Mouse (Mus musculus): ENCODE measurements around the gene St6galnac1. TPM values are rescaled to one million over a fixed set of nuclear protein-coding genes. Genes with fewer than 3 reads are reported as not detected.

The St6galnac1 gene
- polyA plus RNA-seq, 1 experiment from 2014 or later = not detected

- no peaks in the 10 kb centered on the region for H3K27me3 ChIP-seq (ENCODE audit: insufficient read depth, low read length)
- no peak for DNase-seq (ENCODE audit: low spot score)
- WGBS = 74% methylated on average over 5 of the region's 5 CpGs
- no peak for TF ChIP-seq CTCF (IDR thresholded peaks at IDR 0.05; ENCODE audit: low read depth)
- no peaks in the 10 kb centered on the region for H3K36me3 ChIP-seq (ENCODE audit: insufficient read depth, low read length)
- no peak for ATAC-seq (replicated peaks; ENCODE audit: low FRiP score, low read depth)
- no peak overlapping the region for H3K4me3 ChIP-seq (replicated peaks; ENCODE audit: low read depth, low read length)
- no peaks in the 10 kb centered on the region for H3K9me3 ChIP-seq (replicated peaks; ENCODE audit: low read length)
- no peak overlapping the region for H3K4me2 ChIP-seq (ENCODE audit: low read length)
- H3K4me1 ChIP-seq (replicated peaks; ENCODE audit: insufficient read depth, low read length) = no peaks in the 10 kb centered on the region
- H3K9ac ChIP-seq (ENCODE audit: low read depth, low read length) = no peak overlapping the region
- H3K27ac ChIP-seq = no peak overlapping the region
Observed at GRCm38 (mm10) chr11:116799364-116799763, 24.1 kb upstream of the St6galnac1 start.

GRCm38 (mm10) chr11:116784221-116784620 lies 8.9 kb upstream of the St6galnac1 start:
- no peaks in the 10 kb centered on the region for H3K27me3 ChIP-seq (ENCODE audit: insufficient read depth, low read length)
- no peak for DNase-seq (ENCODE audit: low spot score)
- TF ChIP-seq CTCF (IDR thresholded peaks at IDR 0.05; ENCODE audit: low read depth) = no peak
- 86% methylated on average over 10 of the region's 10 CpGs for WGBS
- no peak for ATAC-seq (replicated peaks; ENCODE audit: low FRiP score, low read depth)
- H3K9ac ChIP-seq (ENCODE audit: low read depth, low read length) = no peak overlapping the region
- no peak overlapping the region for H3K4me2 ChIP-seq (ENCODE audit: low read length)
- H3K36me3 ChIP-seq (ENCODE audit: insufficient read depth, low read length) = no peaks in the 10 kb centered on the region
- no peaks in the 10 kb centered on the region for H3K4me1 ChIP-seq (replicated peaks; ENCODE audit: insufficient read depth, low read length)
- H3K9me3 ChIP-seq (replicated peaks; ENCODE audit: low read length) = no peaks in the 10 kb centered on the region
- no peak overlapping the region for H3K4me3 ChIP-seq (replicated peaks; ENCODE audit: low read depth, low read length)
- H3K27ac ChIP-seq = no peak overlapping the region

GRCm38 (mm10) chr11:116782737-116783145 lies 7.4 kb upstream of the St6galnac1 start:
- Histone ChIP-seq H3K27me3 (ENCODE audit: insufficient read depth, low read length) (no peaks in the 10 kb centered on the region), H3K27ac (no peak overlapping the region)
- peak; percentile 36 for DNase-seq (ENCODE audit: low spot score)

GRCm38 (mm10) chr11:116773205-116773604 lies 2.1 kb downstream of the St6galnac1 start:
- no peak overlapping the region for H3K4me3 ChIP-seq (replicated peaks; ENCODE audit: low read depth, low read length)
- H3K9me3 ChIP-seq (replicated peaks; ENCODE audit: low read length) = no peaks in the 10 kb centered on the region
- no peaks in the 10 kb centered on the region for H3K36me3 ChIP-seq (ENCODE audit: insufficient read depth, low read length)
- ATAC-seq (replicated peaks; ENCODE audit: low FRiP score, low read depth) (no peak), DNase-seq (ENCODE audit: low spot score) (no peak)
- WGBS = 46% methylated on average over 2 of the region's 2 CpGs
- H3K4me1 ChIP-seq (replicated peaks; ENCODE audit: insufficient read depth, low read length) = no peaks in the 10 kb centered on the region
- H3K9ac ChIP-seq (ENCODE audit: low read depth, low read length) = no peak overlapping the region
- no peak overlapping the region for H3K27ac ChIP-seq
- TF ChIP-seq CTCF (IDR thresholded peaks at IDR 0.05; ENCODE audit: low read depth) = no peak
- no peaks in the 10 kb centered on the region for H3K27me3 ChIP-seq (ENCODE audit: insufficient read depth, low read length)
- no peak overlapping the region for H3K4me2 ChIP-seq (ENCODE audit: low read length)

More at GRCm38 (mm10) chr11:116782737-116783145, 7.4 kb upstream of the St6galnac1 start:
- Histone ChIP-seq H3K4me2 (ENCODE audit: low read length) (0 out of 2 replicates have a peak overlapping the region, but pooled peaks have one; percentile 3), H3K36me3 (ENCODE audit: insufficient read depth, low read length) (no peaks in the 10 kb centered on the region), H3K9me3 (replicated peaks; ENCODE audit: low read length) (no peaks in the 10 kb centered on the region), H3K9ac (ENCODE audit: low read depth, low read length) (no peak overlapping the region), H3K4me3 (replicated peaks; ENCODE audit: low read depth, low read length) (no peak overlapping the region), H3K4me1 (replicated peaks; ENCODE audit: insufficient read depth, low read length) (no peaks in the 10 kb centered on the region)
- whole genome bisulfite sequencing = 54% methylated on average over 9 of the region's 9 CpGs
- no peak for ATAC-seq (replicated peaks; ENCODE audit: low FRiP score, low read depth)
- 0 out of 2 replicates have a peak, but pooled peaks have one; percentile 15 for TF ChIP-seq CTCF (IDR thresholded peaks at IDR 0.05; ENCODE audit: low read depth)

DNA sequence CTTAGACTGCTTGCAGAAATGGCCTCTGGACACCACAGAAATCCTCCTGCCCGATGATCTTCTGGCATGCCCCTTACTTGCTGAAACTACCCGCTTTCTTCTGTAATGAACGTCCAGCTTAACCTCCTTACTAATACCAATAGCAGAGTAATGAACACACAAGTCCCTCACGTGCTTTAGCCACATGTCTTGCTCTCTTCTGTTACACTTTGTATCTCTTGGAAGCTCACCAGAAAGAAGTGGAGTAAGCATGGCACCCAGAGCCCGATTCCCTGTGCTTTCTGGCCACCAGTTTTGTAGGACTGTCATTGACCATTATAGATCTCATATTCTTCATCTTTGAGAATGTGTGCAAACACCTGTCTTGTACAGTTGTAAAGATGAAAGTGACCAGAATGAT lies 5.4 kb downstream of the St6galnac1 start:
- no peaks in the 10 kb centered on the region for H3K36me3 ChIP-seq (ENCODE audit: insufficient read depth, low read length)
- 90% methylated on average over 5 of the region's 5 CpGs for WGBS
- H3K27ac ChIP-seq = no peak overlapping the region
- no peak for DNase-seq (ENCODE audit: low spot score)
- TF ChIP-seq CTCF (IDR thresholded peaks at IDR 0.05; ENCODE audit: low read depth) = no peak
- no peaks in the 10 kb centered on the region for H3K9me3 ChIP-seq (replicated peaks; ENCODE audit: low read length)
- H3K9ac ChIP-seq (ENCODE audit: low read depth, low read length) = no peak overlapping the region
- no peak overlapping the region for H3K4me3 ChIP-seq (replicated peaks; ENCODE audit: low read depth, low read length)
- ATAC-seq (replicated peaks; ENCODE audit: low FRiP score, low read depth) = no peak
- no peak overlapping the region for H3K4me2 ChIP-seq (ENCODE audit: low read length)
- H3K4me1 ChIP-seq (replicated peaks; ENCODE audit: insufficient read depth, low read length) = no peaks in the 10 kb centered on the region
- no peaks in the 10 kb centered on the region for H3K27me3 ChIP-seq (ENCODE audit: insufficient read depth, low read length)

GRCm38 (mm10) chr11:116764946-116765345 lies 10.4 kb downstream of the St6galnac1 start:
- Histone ChIP-seq H3K36me3 (ENCODE audit: insufficient read depth, low read length) (no peaks in the 10 kb centered on the region), H3K4me1 (replicated peaks; ENCODE audit: insufficient read depth, low read length) (no peaks in the 10 kb centered on the region), H3K4me3 (replicated peaks; ENCODE audit: low read depth, low read length) (no peak overlapping the region), H3K9ac (ENCODE audit: low read depth, low read length) (no peak overlapping the region), H3K4me2 (ENCODE audit: low read length) (no peak overlapping the region), H3K27ac (no peak overlapping the region), H3K27me3 (ENCODE audit: insufficient read depth, low read length) (no peaks in the 10 kb centered on the region), H3K9me3 (replicated peaks; ENCODE audit: low read length) (no peaks in the 10 kb centered on the region)
- ATAC-seq (replicated peaks; ENCODE audit: low FRiP score, low read depth) = no peak
- no peak for TF ChIP-seq CTCF (IDR thresholded peaks at IDR 0.05; ENCODE audit: low read depth)
- no peak for DNase-seq (ENCODE audit: low spot score)
- 93% methylated on average over 2 of the region's 2 CpGs for WGBS

DNA sequence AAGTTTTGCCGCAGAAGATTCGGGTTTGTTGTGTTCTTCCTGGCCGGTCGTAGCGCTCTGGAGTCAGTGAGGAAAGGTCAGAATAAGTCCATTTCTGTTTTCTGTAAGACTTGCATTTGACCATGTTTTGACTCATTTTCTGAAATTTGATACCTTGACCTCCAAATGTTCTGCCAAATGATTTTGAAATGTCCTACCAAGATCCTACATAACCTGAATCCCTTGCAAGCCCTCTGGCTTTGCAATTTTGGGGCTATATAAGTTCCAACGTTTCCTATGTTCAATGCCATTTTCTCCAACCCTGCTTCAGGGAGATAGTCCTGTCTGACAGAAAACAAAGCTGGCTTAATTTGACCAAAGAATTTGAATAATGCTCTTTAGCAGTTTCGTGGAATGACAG lies 11.0 kb downstream of the St6galnac1 start:
- 91% methylated on average over 7 of the region's 7 CpGs for WGBS
- Histone ChIP-seq H3K4me3 (replicated peaks; ENCODE audit: low read depth, low read length) (no peak overlapping the region), H3K36me3 (ENCODE audit: insufficient read depth, low read length) (no peaks in the 10 kb centered on the region), H3K9ac (ENCODE audit: low read depth, low read length) (no peak overlapping the region), H3K4me2 (ENCODE audit: low read length) (no peak overlapping the region), H3K4me1 (replicated peaks; ENCODE audit: insufficient read depth, low read length) (no peaks in the 10 kb centered on the region), H3K9me3 (replicated peaks; ENCODE audit: low read length) (no peaks in the 10 kb centered on the region), H3K27me3 (ENCODE audit: insufficient read depth, low read length) (no peaks in the 10 kb centered on the region), H3K27ac (no peak overlapping the region)
- ATAC-seq (replicated peaks; ENCODE audit: low FRiP score, low read depth) = no peak
- DNase-seq (ENCODE audit: low spot score) = no peak
- no peak for TF ChIP-seq CTCF (IDR thresholded peaks at IDR 0.05; ENCODE audit: low read depth)

Data from kidney, postnatal 0 days (tissue).